Mouse (Mus musculus) hindbrain, embryonic 12.5 days (tissue): ENCODE results near the gene Gm45785. TPM values are rescaled to one million over a fixed set of nuclear protein-coding genes. Genes with fewer than 3 reads are reported as not detected.

Experiments used
- ATAC-seq: fragments of 200-750 bp; cut with Nextera tagmentation; 2 replicates; pipeline ENCODE4 v1.8.0; 2017; ENCODE audit warnings: moderate TSS enrichment; ENCODE audit not compliant: low FRiP score
- H3K27ac ChIP-seq: fragments of 300-500 bp; sonication (generic); 2 replicates; pipeline ENCODE4 v1.5.1; 2016; ENCODE audit warnings: mild to moderate bottlenecking
- H3K27me3 ChIP-seq: fragments of 300-500 bp; sonication (generic); 2 replicates; pipeline ENCODE4 v1.6.1; 2016; ENCODE audit warnings: mild to moderate bottlenecking
- H3K36me3 ChIP-seq: fragments of 300-500 bp; sonication (generic); 2 replicates; pipeline ENCODE4 v1.6.1; 2016; ENCODE audit warnings: mild to moderate bottlenecking
- H3K4me1 ChIP-seq: fragments of 300-500 bp; sonication (generic); 2 replicates; pipeline ENCODE4 v1.6.1; 2016
- H3K4me2 ChIP-seq: fragments of 300-500 bp; sonication (generic); replicated peaks from 2 replicates; pipeline ENCODE4 v1.6.1; 2016; ENCODE audit warnings: mild to moderate bottlenecking
- H3K4me3 ChIP-seq: fragments of 300-500 bp; sonication (generic); 2 replicates; pipeline ENCODE4 v1.5.1; 2016; ENCODE audit warnings: mild to moderate bottlenecking
- H3K9ac ChIP-seq: fragments of 300-500 bp; sonication (generic); 2 replicates; pipeline ENCODE4 v1.6.1; 2016; ENCODE audit warnings: mild to moderate bottlenecking, moderate library complexity
- H3K9me3 ChIP-seq: fragments of 300-500 bp; sonication (generic); replicated peaks from 2 replicates; pipeline ENCODE4 v1.6.1; 2016; ENCODE audit warnings: mild to moderate bottlenecking
- WGBS: fragments of 180-500 bp; shearing (Covaris S2); methylation state at CpG from one replicate; pipeline ENCODE4 v1.1.7; 2016; 5-methylcytosine and 5-hydroxymethylcytosine counted together
- polyA plus RNA-seq: library from polyadenylated mRNA; unstranded; fragments of >200 nt; fragmentation: Nextera tagmentation; extraction: Ambion mirVana; gene quantifications from 2 replicates; pipeline ENCODE4 v1.2.1, GENCODE M21; 2016

Gene Gm45785
- polyA plus RNA-seq, 1 experiment from 2014 or later, result not detected

DNA sequence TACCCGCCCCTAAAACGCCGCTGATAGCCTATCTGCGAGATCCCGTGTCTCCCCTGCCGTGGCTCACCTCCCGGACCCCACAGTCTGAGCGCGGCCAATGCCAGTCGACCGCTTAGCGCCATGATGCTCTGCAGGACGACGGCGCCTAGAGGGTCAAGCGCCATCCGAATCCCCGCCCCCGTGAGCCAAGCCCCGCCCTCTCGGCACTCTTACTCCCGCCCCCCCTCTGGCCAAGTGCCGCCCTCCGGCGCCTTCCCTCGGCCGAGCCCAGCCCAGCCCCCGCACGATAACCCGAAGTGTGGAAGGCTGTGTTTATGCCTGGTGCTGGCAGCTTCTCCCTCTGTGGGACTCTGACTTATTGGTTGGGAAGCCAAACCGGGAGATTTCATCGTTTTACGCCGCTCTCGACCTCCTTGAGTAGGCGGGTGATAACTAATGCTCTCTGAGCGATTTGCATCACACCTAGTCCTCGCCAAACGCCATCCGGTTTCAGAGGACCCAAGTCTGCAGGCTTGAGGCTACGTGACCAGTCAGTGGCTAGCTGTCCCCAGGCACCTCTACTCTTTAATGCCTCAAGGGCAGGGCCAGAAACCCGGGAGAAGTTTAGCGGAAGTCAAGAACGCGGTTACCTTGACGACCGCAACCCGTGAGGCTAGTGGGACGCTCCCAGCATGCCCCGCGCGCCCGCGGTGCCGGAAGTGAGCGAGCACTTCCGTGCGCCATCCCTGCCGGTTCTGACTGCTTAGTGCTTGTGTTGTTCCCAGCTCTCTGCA is 25.8 kb upstream of the Gm45785 start, which contains the start of the genes Psmd13 and Sirt3:
Psmd13 (plus strand) TSS at position 273 of the 773 bp plus-strand sequence.
Sirt3 (minus strand) TSS at position 614 of the 773 bp plus-strand sequence.
- ATAC-seq, result peak; percentile 96
- Histone ChIP-seq H3K9ac (peak within 1 kb of the TSS; percentile 84), H3K36me3 (peaks cover 20% of the 10 kb centered on the region), H3K4me3 (peak within 1 kb of the TSS; percentile 76), H3K4me1 (peaks cover 16% of the 10 kb centered on the region), H3K27ac (peak within 1 kb of the TSS; percentile 79), H3K4me2 (peak within 1 kb of the TSS; percentile 69), H3K9me3 (no peaks in the 10 kb centered on the region), H3K27me3 (no peaks in the 10 kb centered on the region)
- WGBS, result under 1% methylated on average over 59 of the region's 59 CpGs

DNA sequence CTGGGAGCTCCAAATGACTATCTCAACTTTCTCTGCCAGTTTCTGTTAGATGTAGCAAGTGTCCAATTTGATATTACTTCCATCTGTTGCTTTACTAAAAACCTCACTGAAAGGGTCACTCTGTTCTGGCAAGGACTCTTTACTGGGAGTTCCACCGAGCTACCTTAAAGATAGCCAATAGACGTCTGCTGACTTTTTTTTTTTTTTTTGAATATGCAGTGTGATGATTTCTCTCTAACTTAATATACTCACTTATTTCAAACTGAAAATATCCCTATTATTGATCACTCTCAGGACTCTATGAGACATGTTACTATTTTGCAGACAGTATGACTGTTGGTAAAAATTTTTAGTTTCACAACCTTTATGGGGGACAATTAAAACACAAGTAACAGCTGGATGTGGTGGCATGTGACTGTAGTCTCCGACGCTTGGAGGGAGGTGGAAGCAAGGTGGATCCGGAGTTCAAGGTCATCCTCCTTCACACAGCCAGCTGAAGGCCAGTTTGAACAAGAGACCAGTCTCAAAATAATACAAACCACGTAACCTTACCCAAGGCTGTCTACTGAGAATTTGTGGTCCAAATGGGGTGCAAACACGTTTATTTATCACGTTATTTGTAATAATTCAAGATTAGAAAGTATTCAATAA is 24.9 kb upstream of the Gm45785 start:
- no peaks in the 10 kb centered on the region for H3K27me3 ChIP-seq
- 27% methylated on average over 8 of the region's 8 CpGs for WGBS
- peak overlapping the region; percentile 84 for H3K9ac ChIP-seq
- H3K4me3 ChIP-seq, result peak overlapping the region; percentile 76
- peaks cover 12% of the 10 kb centered on the region; the same call in 1 of the 2 replicates for H3K36me3 ChIP-seq
- ATAC-seq, result no peak
- no peak overlapping the region for H3K27ac ChIP-seq
- H3K4me1 ChIP-seq, result peaks cover 16% of the 10 kb centered on the region
- H3K9me3 ChIP-seq, result no peaks in the 10 kb centered on the region
- H3K4me2 ChIP-seq, result peak overlapping the region; percentile 69

DNA sequence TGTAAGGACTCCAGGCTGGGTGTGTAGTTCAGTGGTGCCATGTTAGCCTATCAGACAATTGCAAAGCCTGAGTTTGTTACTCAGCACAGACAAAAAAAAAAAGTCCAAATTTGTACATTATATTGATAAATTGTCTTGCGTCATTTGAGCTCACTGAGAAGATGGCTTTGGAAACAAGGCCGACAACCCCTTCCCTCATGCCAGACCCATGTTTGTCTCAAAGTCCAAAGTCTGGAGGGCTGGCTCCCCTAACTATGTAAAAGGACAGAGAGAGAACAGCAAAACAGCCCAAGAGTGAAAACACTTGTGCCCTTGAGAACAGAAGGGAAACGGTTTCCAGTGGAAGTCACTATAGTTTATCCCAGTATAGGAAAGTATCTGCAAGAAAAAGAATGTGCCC is 24.3 kb upstream of the Gm45785 start:
- Histone ChIP-seq H3K27ac (no peak overlapping the region), H3K9me3 (no peaks in the 10 kb centered on the region), H3K4me3 (no peak overlapping the region), H3K4me1 (peaks cover 16% of the 10 kb centered on the region), H3K27me3 (no peaks in the 10 kb centered on the region), H3K4me2 (no peak overlapping the region), H3K36me3 (0 out of 2 replicates have a peak, but pooled peaks cover 7% of the 10 kb centered on the region), H3K9ac (no peak overlapping the region)
- ATAC-seq, result no peak
- WGBS, result 89% methylated on average over 3 of the region's 3 CpGs

DNA sequence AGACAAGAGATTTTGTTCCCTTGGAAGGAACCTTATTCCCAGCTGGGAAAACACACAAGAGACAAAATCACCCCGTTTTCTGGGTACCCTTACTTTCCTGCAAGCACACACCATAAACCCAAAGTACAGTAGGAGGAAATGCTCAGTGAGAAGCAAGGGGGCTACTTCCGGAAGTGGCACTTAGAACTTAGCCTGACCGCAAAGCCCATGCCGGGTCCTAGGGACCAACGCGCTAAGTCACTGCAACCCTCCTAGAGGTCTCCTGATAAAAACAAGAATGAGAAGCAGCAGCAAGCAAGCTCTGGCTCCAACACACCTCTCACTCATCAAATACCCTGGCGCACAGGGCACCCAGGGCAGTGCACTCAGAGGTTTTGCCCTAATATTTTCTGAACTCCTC is 23.2 kb upstream of the Gm45785 start:
- WGBS, result 91% methylated on average over 7 of the region's 7 CpGs
- no peak overlapping the region for H3K27ac ChIP-seq
- H3K36me3 ChIP-seq, result peaks cover 11% of the 10 kb centered on the region; the same call in 1 of the 2 replicates
- no peaks in the 10 kb centered on the region for H3K27me3 ChIP-seq
- no peak overlapping the region for H3K9ac ChIP-seq
- H3K4me3 ChIP-seq, result no peak overlapping the region
- no peaks in the 10 kb centered on the region for H3K9me3 ChIP-seq
- peaks cover 16% of the 10 kb centered on the region for H3K4me1 ChIP-seq
- no peak for ATAC-seq
- H3K4me2 ChIP-seq, result no peak overlapping the region

DNA sequence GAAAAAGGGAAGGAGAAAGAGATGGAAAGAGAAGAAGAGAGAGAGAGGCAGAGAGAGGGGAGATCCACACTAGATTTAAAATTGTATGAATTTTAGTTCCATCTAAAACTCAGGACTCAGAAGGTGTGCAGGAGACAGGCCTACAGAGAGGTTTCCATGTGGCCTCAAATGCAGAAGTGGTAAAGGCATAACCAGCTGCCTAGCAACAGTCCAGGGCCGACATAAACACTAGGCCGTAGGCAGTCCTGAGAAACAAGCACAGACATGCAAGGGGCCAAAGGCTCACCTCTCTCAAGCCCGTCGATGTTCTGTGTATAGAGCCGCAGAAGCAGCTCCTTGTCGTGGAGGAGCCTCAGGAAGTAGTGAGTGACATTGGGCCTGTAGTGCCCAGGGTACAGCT is 21.2 kb upstream of the Gm45785 start:
- H3K4me3 ChIP-seq, result no peak overlapping the region
- peaks cover 18% of the 10 kb centered on the region for H3K36me3 ChIP-seq
- no peak overlapping the region for H3K27ac ChIP-seq
- no peaks in the 10 kb centered on the region for H3K27me3 ChIP-seq
- peaks cover 6% of the 10 kb centered on the region for H3K4me1 ChIP-seq
- no peaks in the 10 kb centered on the region for H3K9me3 ChIP-seq
- H3K4me2 ChIP-seq, result no peak overlapping the region
- H3K9ac ChIP-seq, result no peak overlapping the region
- 83% methylated on average over 6 of the region's 6 CpGs for WGBS
- no peak for ATAC-seq

DNA sequence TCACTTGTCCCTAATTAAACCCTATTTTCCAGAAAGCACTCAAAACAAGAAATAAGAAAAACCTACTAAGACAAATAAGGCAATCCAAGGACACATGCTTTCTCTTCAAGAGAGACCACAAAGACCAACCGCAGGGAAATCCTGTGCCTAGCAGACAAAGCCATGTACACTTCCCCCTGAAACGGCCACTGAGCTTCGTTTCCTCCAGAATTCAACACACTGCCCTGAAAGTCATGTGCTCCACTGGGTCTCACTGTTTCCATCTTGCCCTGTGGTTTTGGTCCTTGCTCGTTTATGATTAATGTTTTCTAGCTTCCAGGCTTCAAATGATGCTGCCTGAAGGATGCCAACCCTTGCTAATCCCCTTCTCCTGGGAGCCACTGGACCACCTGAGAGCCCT is 18.1 kb upstream of the Gm45785 start:
- Histone ChIP-seq H3K36me3 (peaks cover 24% of the 10 kb centered on the region), H3K4me3 (no peak overlapping the region), H3K4me1 (no peaks in the 10 kb centered on the region), H3K9ac (no peak overlapping the region), H3K27me3 (no peaks in the 10 kb centered on the region), H3K27ac (no peak overlapping the region), H3K9me3 (no peaks in the 10 kb centered on the region), H3K4me2 (no peak overlapping the region)
- WGBS, result 95% methylated on average over 4 of the region's 4 CpGs
- ATAC-seq, result no peak

DNA sequence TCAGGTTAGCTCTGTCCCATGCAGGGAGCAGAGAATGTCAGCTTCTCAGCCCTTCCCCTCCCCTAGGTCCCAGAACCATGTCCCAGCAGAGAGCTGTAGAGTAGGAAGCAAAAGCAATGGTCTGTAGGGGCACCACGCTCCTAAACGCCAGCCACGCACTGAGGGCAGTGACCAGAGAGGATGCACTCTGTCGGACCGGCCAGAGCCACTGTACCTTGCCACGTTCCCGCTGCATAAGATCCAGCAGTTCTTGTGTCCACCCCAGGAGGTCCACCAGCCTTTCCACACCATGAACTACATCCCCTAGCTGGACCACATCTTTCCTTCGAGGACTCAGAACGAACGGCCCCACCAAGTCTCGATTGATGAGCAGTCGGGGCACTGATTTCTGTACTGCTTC is 8.6 kb upstream of the Gm45785 start:
- Histone ChIP-seq H3K9ac (no peak overlapping the region), H3K4me1 (peaks cover under 1% of the 10 kb centered on the region; the same call in 1 of the 2 replicates), H3K27me3 (no peaks in the 10 kb centered on the region), H3K4me2 (no peak overlapping the region), H3K9me3 (no peaks in the 10 kb centered on the region), H3K27ac (no peak overlapping the region), H3K36me3 (peaks cover 61% of the 10 kb centered on the region), H3K4me3 (no peak overlapping the region)
- WGBS, result 90% methylated on average over 12 of the region's 12 CpGs
- ATAC-seq, result no peak

DNA sequence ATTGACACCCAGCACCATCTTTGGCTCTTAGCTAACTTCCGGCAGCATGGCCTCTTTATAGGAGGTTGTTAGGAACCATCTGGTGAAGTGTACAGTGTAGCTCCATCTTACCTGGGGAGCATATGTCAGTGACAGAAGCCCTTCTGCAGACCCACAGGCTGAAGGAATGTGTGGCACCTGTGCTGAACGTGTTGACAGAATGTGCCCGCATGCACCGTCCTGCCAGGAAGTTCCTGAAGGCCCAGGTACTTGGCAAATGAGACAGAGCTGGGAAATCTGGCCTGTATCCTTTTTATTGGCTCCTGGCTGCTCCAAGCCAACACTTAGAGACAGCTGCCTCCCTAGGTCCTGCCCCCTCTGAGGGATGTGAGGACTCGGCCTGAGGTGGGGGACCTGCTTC is 4.6 kb upstream of the Gm45785 start:
- peaks cover 22% of the 10 kb centered on the region for H3K4me1 ChIP-seq
- H3K36me3 ChIP-seq, result peaks cover 63% of the 10 kb centered on the region
- no peaks in the 10 kb centered on the region for H3K27me3 ChIP-seq
- no peaks in the 10 kb centered on the region for H3K9me3 ChIP-seq
- no peak overlapping the region for H3K4me2 ChIP-seq
- 92% methylated on average over 5 of the region's 5 CpGs for WGBS
- H3K4me3 ChIP-seq, result no peak overlapping the region
- H3K27ac ChIP-seq, result no peak overlapping the region
- no peak for ATAC-seq
- H3K9ac ChIP-seq, result no peak overlapping the region

DNA sequence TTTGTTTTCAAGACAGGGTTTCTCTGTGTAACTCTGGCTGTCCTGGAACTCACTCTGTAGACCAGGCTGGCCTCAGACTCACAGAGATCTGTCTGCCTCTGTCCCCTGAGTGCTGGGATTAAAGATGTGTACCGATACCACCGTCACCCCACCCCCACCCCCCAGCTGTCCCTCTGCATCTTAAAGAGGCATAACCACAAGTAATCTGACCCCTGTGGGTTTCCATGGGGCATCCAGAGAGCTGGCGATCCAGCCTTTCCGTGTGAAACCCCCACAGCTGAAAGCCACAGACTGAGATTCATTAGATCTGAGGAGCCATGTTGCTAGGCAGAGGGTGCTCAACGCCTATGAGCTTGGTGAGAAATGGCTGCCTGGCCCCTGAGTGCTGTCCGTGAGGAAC is 3.9 kb upstream of the Gm45785 start:
- H3K27ac ChIP-seq, result no peak overlapping the region
- H3K9me3 ChIP-seq, result no peaks in the 10 kb centered on the region
- WGBS, result 68% methylated on average over 6 of the region's 6 CpGs
- H3K4me2 ChIP-seq, result no peak overlapping the region
- H3K4me3 ChIP-seq, result no peak overlapping the region
- H3K27me3 ChIP-seq, result no peaks in the 10 kb centered on the region
- peaks cover 63% of the 10 kb centered on the region for H3K36me3 ChIP-seq
- H3K9ac ChIP-seq, result no peak overlapping the region
- no peak for ATAC-seq
- peaks cover 29% of the 10 kb centered on the region for H3K4me1 ChIP-seq

DNA sequence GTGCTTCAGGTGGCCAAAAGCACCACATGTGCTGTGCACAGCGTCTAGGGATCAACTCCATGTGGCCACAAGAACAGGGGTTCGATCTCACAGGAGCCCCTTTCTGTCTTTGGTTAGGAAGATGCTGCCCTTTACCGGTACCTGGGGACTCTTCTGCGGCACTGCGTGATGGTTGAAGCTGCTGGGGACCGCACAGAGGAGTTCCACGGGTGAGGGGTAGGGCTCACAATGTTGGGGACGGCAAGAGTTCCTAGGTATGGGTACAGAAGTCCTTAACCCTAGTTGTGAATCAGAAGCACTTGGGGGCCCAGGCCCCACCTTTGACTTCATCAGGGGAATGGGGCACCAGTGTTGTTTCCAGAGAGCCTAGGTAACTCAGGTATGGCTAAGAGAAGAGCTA is 2.6 kb upstream of the Gm45785 start:
- H3K27me3 ChIP-seq, result no peaks in the 10 kb centered on the region
- ATAC-seq, result no peak
- H3K36me3 ChIP-seq, result peaks cover 63% of the 10 kb centered on the region
- peak overlapping the region; percentile 99 for H3K4me2 ChIP-seq
- H3K9ac ChIP-seq, result peak overlapping the region; percentile 95
- H3K4me3 ChIP-seq, result peak overlapping the region; percentile 75
- 96% methylated on average over 8 of the region's 8 CpGs for WGBS
- peaks cover 31% of the 10 kb centered on the region for H3K4me1 ChIP-seq
- no peaks in the 10 kb centered on the region for H3K9me3 ChIP-seq
- H3K27ac ChIP-seq, result no peak overlapping the region

DNA sequence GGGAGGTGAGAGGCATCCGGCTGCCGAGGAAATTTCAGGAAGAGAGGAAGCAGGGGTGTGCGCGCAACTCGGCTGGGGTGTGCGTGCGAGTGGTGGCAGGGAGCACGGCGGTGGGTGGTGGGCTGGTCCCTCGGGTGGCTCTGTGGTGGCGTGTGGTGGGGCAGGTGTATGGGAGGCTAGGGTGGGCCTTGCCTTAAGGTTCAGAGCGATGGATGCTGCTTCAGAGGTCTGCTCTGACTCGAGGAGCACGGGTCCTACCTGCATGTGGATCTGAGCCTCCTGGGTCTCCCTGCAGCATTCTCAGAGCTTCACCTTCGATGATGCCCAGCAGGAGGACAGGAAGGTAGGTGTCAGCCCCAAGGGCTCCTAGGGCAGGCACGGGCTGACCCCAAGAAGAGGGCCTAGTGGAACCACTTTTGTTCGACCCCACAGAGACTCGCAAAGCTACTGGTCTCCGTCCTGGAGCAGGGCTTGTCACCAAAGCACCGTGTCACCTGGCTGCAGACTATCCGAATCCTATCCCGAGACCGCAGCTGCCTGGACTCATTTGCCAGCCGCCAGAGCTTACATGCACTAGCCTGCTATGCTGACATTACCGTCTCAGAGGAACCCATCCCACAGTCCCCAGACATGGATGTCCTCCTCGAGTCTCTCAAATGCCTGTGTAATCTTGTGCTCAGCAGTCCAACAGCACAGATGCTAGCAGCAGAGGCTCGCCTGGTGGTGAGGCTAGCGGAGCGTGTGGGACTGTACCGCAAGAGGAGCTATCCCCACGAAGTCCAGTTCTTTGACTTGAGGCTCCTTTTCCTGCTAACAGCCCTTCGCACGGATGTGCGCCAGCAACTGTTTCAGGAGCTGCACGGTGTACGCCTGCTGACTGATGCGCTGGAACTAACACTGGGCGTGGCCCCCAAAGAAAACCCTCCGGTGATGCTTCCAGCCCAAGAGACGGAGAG is 1.7 kb upstream of the Gm45785 start, which contains the start of gene Bet1l:
Bet1l (minus strand) TSS at position 28 of the 956 bp plus-strand sequence.
- WGBS, result 37% methylated on average over 40 of the region's 40 CpGs
- Histone ChIP-seq H3K9ac (peak within 1 kb of the TSS; percentile 95), H3K27ac (peak within 1 kb of the TSS; percentile 90), H3K4me2 (peak within 1 kb of the TSS; percentile 99), H3K9me3 (no peaks in the 10 kb centered on the region), H3K36me3 (peaks cover 63% of the 10 kb centered on the region), H3K4me3 (peak within 1 kb of the TSS; percentile 75), H3K4me1 (peaks cover 31% of the 10 kb centered on the region), H3K27me3 (no peaks in the 10 kb centered on the region)
- peak; percentile 62 for ATAC-seq
